Mouse (Mus musculus): Measurements from ENCODE around the gene Ostf1. TPM values are rescaled to one million over a fixed set of nuclear protein-coding genes. Genes with fewer than 3 reads are reported as not detected.

Ostf1 gene
- polyA plus RNA-seq, 1 experiment from 2014 or later, result 72.9 TPM

DNA sequence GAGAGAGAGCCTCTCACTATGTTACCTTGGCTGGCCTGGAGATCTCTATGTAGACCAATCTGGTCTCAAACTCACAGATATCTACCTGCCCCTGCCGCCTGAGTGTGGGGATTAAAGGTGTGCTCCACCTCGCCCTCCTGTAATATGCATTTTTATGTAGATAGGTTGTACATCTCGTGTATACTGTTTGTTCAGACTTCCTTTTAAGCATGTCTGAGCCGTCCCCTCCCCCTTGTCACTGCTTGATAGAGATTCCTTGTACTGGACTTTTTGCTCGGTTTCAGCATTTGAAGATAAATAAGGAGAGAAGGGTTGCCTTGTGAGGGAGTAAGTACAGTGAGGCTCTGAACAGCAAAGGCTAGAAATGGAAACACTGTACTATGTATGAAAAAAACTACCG lies 21.4 kb upstream of the Ostf1 start:
- H3K36me3 ChIP-seq (ENCODE audit: insufficient read depth), result no peaks in the 10 kb centered on the region
- 63% methylated on average over 6 of the region's 6 CpGs for WGBS
- TF ChIP-seq CTCF (IDR thresholded peaks at IDR 0.05; ENCODE audit: low read depth), result no peak
- H3K4me1 ChIP-seq (ENCODE audit: insufficient read depth), result no peaks in the 10 kb centered on the region
- no peaks in the 10 kb centered on the region for H3K27me3 ChIP-seq (ENCODE audit: insufficient read depth, low read length)
- no peak overlapping the region for H3K4me2 ChIP-seq
- no peak for DNase-seq
- H3K9me3 ChIP-seq (ENCODE audit: low read depth, low read length), result no peaks in the 10 kb centered on the region
- no peak overlapping the region for H3K27ac ChIP-seq (ENCODE audit: low read depth)
- H3K9ac ChIP-seq, result no peak overlapping the region
- ATAC-seq (ENCODE audit: insufficient read depth), result no peak
- H3K4me3 ChIP-seq (ENCODE audit: low read depth, low read length), result no peak overlapping the region

DNA sequence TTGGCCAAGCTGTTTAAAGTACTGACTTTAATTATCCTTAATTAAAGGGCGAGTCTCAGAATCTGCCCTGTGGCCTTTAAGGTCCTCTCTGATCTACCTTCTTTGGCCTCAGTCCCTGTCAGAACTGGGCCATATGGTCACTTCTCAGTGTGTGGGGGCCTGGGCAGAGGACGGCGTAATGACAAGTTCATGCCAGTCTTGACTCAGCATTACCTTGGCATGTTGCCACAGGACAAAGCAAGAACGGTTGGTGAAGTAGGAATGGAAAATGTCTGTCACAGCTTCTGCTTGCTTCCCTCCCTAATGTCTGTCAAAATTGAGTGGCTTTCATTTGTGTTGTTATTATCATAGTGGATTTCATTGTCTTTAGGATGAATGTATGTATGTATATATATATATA lies 21.0 kb upstream of the Ostf1 start:
- DNase-seq (no peak), ATAC-seq (ENCODE audit: insufficient read depth) (no peak)
- Histone ChIP-seq H3K4me1 (ENCODE audit: insufficient read depth) (no peaks in the 10 kb centered on the region), H3K4me2 (no peak overlapping the region), H3K9me3 (ENCODE audit: low read depth, low read length) (no peaks in the 10 kb centered on the region), H3K9ac (no peak overlapping the region), H3K36me3 (ENCODE audit: insufficient read depth) (no peaks in the 10 kb centered on the region), H3K27me3 (ENCODE audit: insufficient read depth, low read length) (no peaks in the 10 kb centered on the region), H3K27ac (ENCODE audit: low read depth) (no peak overlapping the region), H3K4me3 (ENCODE audit: low read depth, low read length) (no peak overlapping the region)
- TF ChIP-seq CTCF (IDR thresholded peaks at IDR 0.05; ENCODE audit: low read depth), result no peak
- 72% methylated on average over 4 of the region's 4 CpGs for WGBS

DNA sequence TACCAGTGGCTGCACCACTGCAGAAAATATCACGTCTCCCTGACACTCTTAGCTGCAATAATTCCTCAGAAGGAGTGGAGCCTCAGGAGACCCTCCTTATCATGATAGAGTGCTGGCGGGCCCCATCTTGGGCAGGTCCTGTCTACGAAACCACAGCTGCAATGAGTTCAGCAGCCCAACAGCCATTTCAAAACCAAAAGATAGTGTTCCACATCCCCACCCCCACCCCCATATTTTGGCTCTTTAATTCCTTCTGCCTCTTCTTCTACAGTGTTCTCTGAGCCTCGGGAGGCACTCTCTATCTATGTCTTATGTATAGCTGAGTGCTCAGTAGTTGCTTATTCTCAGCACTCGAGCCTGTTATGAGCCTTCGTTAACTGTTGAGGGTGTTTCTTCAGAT lies 18.9 kb upstream of the Ostf1 start:
- WGBS, result 61% methylated on average over 6 of the region's 6 CpGs

DNA sequence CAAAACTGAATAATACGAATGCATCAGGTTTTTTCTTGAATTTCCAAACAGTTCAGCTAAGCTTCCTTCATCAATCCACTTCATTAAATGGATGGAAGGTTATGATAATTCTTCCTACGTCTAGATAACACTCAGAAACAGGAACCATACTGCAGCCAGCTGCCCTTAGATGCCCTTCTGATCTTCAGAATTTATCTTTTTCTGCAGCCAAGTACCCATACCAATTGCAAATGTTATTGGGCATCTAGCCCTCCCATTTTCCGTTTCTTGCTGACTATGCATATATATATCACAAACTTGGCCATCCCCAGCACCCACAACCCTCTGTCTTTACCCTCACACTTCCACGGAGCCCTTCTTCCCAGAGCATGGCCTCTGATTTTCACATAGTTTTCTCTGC lies 18.3 kb upstream of the Ostf1 start:
- Histone ChIP-seq H3K4me1 (ENCODE audit: insufficient read depth) (no peaks in the 10 kb centered on the region), H3K9ac (no peak overlapping the region), H3K4me3 (ENCODE audit: low read depth, low read length) (no peak overlapping the region), H3K36me3 (ENCODE audit: insufficient read depth) (no peaks in the 10 kb centered on the region), H3K9me3 (ENCODE audit: low read depth, low read length) (no peaks in the 10 kb centered on the region), H3K27me3 (ENCODE audit: insufficient read depth, low read length) (no peaks in the 10 kb centered on the region), H3K4me2 (no peak overlapping the region), H3K27ac (ENCODE audit: low read depth) (no peak overlapping the region)
- ATAC-seq (ENCODE audit: insufficient read depth) (no peak), DNase-seq (no peak)
- WGBS, result 62% methylated on average over 4 of the region's 4 CpGs
- TF ChIP-seq CTCF (IDR thresholded peaks at IDR 0.05; ENCODE audit: low read depth), result no peak

More for the DNA sequence above, 18.9 kb upstream of the Ostf1 start:
- Histone ChIP-seq H3K4me2 (no peak overlapping the region), H3K9ac (no peak overlapping the region), H3K27me3 (ENCODE audit: insufficient read depth, low read length) (no peaks in the 10 kb centered on the region), H3K27ac (ENCODE audit: low read depth) (no peak overlapping the region), H3K4me3 (ENCODE audit: low read depth, low read length) (no peak overlapping the region), H3K4me1 (ENCODE audit: insufficient read depth) (no peaks in the 10 kb centered on the region), H3K36me3 (ENCODE audit: insufficient read depth) (no peaks in the 10 kb centered on the region), H3K9me3 (ENCODE audit: low read depth, low read length) (no peaks in the 10 kb centered on the region)
- TF ChIP-seq CTCF (IDR thresholded peaks at IDR 0.05; ENCODE audit: low read depth), result no peak
- DNase-seq, result no peak
- no peak for ATAC-seq (ENCODE audit: insufficient read depth)

DNA sequence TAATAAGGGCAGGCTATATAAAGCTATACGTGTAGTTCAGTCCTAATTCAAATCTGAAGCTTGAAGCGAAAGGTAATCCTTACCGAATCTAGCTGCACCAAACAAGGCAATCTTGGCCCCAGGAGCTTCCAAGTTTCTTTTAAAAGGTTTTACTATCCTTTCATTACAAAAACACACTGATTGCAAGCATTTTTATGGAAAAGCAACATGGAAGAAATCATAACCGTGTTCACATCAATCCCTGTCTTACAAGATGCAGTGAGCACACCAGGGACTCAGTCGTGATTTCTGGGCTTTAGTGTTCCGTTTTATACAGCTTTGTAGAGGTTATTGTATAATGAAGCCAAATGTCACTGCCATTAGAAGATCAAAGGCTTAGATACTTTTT lies 16.9 kb upstream of the Ostf1 start:
- Histone ChIP-seq H3K4me3 (ENCODE audit: low read depth, low read length) (no peak overlapping the region), H3K4me2 (no peak overlapping the region), H3K9ac (no peak overlapping the region), H3K27me3 (ENCODE audit: insufficient read depth, low read length) (no peaks in the 10 kb centered on the region), H3K27ac (ENCODE audit: low read depth) (no peak overlapping the region), H3K9me3 (ENCODE audit: low read depth, low read length) (no peaks in the 10 kb centered on the region), H3K4me1 (ENCODE audit: insufficient read depth) (no peaks in the 10 kb centered on the region), H3K36me3 (ENCODE audit: insufficient read depth) (no peaks in the 10 kb centered on the region)
- no peak for ATAC-seq (ENCODE audit: insufficient read depth)
- TF ChIP-seq CTCF (IDR thresholded peaks at IDR 0.05; ENCODE audit: low read depth), result no peak
- DNase-seq, result no peak
- 80% methylated on average over 6 of the region's 6 CpGs for WGBS

DNA sequence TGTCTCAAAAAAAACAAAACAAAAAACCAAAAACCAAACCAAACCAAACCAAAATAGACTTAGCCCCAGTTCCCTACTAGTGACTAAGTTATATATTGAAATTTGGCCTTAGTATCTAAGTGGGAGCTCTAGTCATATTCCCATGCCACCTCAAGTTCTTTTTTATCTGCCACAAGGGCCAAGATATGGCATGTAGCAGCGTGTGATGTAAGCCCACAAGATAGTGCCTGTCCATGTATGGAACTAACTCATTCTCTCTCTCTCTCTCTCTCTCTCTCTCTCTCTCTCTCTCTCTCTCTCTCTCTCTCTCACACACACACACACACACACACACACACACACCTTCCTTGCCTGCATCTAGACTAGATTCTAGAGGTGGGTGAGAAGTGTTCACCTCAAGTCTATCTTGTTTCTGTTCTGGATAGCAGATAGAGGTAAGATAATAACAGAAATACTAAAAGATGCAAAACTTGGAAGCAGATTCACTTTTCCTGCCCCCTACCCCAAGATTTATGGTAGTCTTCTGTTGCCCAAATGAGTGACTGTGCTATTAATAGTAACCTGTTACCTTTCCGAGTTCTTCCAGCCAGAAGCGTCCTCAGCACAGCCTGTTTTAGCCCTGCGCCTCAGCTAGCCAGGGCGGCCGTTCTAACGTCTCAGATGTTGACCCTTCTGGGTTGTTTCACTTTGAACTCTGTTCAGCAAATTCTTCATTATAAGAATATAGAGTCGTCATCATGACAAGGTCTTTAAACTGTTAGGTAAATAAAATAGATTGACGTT lies 16.3 kb upstream of the Ostf1 start:
- TF ChIP-seq CTCF (IDR thresholded peaks at IDR 0.05; ENCODE audit: low read depth), result no peak
- H3K27ac ChIP-seq (ENCODE audit: low read depth), result no peak overlapping the region
- no peaks in the 10 kb centered on the region for H3K4me1 ChIP-seq (ENCODE audit: insufficient read depth)
- H3K9me3 ChIP-seq (ENCODE audit: low read depth, low read length), result no peaks in the 10 kb centered on the region
- no peak overlapping the region for H3K4me3 ChIP-seq (ENCODE audit: low read depth, low read length)
- H3K27me3 ChIP-seq (ENCODE audit: insufficient read depth, low read length), result no peaks in the 10 kb centered on the region
- ATAC-seq (ENCODE audit: insufficient read depth) (no peak), DNase-seq (no peak)
- no peaks in the 10 kb centered on the region for H3K36me3 ChIP-seq (ENCODE audit: insufficient read depth)
- H3K4me2 ChIP-seq, result no peak overlapping the region
- H3K9ac ChIP-seq, result no peak overlapping the region
- 45% methylated on average over 9 of the region's 9 CpGs for WGBS

DNA sequence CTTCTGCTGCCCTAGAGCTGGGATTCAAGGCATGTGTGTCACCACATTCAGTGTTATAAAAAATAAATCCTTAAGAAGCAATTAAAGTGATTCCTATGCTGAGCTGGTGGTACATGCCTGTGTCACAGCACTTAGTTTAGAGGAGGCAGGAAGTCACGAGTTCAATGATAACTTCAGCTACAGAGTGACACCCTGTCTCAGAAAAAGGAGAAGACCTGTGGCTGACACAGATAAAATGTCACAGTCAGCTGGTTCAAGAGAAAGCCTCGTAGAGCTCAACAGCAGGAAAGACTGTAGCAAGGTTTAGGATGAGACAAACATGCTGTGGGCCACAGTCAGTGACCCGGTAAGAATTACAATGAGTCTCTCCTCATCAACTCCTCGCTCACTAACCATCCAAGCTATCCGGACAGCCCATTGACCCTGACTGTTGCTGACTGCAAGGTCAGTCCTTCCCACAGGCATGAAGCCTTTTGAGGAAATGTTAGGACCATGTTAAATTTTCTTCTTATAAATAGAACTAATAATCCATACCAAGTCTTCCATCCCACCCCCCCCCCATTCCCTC lies 15.3 kb upstream of the Ostf1 start:
- H3K9me3 ChIP-seq (ENCODE audit: low read depth, low read length), result no peaks in the 10 kb centered on the region
- no peak overlapping the region for H3K4me3 ChIP-seq (ENCODE audit: low read depth, low read length)
- no peak overlapping the region for H3K27ac ChIP-seq (ENCODE audit: low read depth)
- ATAC-seq (ENCODE audit: insufficient read depth) (no peak), DNase-seq (no peak)
- no peak for TF ChIP-seq CTCF (IDR thresholded peaks at IDR 0.05; ENCODE audit: low read depth)
- no peak overlapping the region for H3K9ac ChIP-seq
- H3K27me3 ChIP-seq (ENCODE audit: insufficient read depth, low read length), result no peaks in the 10 kb centered on the region
- 50% methylated on average over 5 of the region's 5 CpGs for WGBS
- no peak overlapping the region for H3K4me2 ChIP-seq
- H3K36me3 ChIP-seq (ENCODE audit: insufficient read depth), result no peaks in the 10 kb centered on the region
- H3K4me1 ChIP-seq (ENCODE audit: insufficient read depth), result no peaks in the 10 kb centered on the region

Data from lung, embryonic 14.5 days (tissue).